Mouse (Mus musculus) liver, embryonic 11.5 days (tissue): Measurements from ENCODE around the gene C8b. TPM values are rescaled to one million over a fixed set of nuclear protein-coding genes. Genes with fewer than 3 reads are reported as not detected.
A peak's percentile ranks its signal among the peaks of the same experiment; 100 is the strongest.

ENCODE experiments used
- ATAC-seq: fragments of 200-750 bp; cut with Nextera tagmentation; replicated peaks from 2 replicates; pipeline ENCODE4 v1.8.0; 2017; ENCODE audit warnings: moderate number of reproducible peaks, mild to moderate bottlenecking, moderate TSS enrichment, moderate library complexity; ENCODE audit not compliant: low FRiP score
- DNase-seq: peaks from one replicate; pipeline ENCODE4 v3.0.0-alpha.2; 2017; ENCODE audit warnings: low spot score
- H3K27ac ChIP-seq: fragments of 300-500 bp; sonication (generic); 2 replicates; pipeline ENCODE4 v1.5.1; 2014; ENCODE audit warnings: mild to moderate bottlenecking, low read depth, low read length, control low read depth
- H3K27me3 ChIP-seq: fragments of 300-500 bp; sonication (generic); replicated peaks from 2 replicates; pipeline ENCODE4 v1.6.1; 2014; ENCODE audit warnings: low read length, mixed read lengths; ENCODE audit not compliant: control insufficient read depth, insufficient read depth
- H3K36me3 ChIP-seq: fragments of 300-500 bp; sonication (generic); 2 replicates; pipeline ENCODE4 v1.6.1; 2014; ENCODE audit warnings: mild to moderate bottlenecking, low read length, moderate library complexity, mixed read lengths; ENCODE audit not compliant: control insufficient read depth, insufficient read depth
- H3K4me1 ChIP-seq: fragments of 300-500 bp; sonication (generic); replicated peaks from 2 replicates; pipeline ENCODE4 v1.6.1; 2014; ENCODE audit warnings: low read length, mixed read lengths; ENCODE audit not compliant: control insufficient read depth, insufficient read depth
- H3K4me2 ChIP-seq: fragments of 300-500 bp; sonication (generic); 2 replicates; pipeline ENCODE4 v1.6.1; 2014; ENCODE audit warnings: mild to moderate bottlenecking, control low read depth, moderate library complexity
- H3K4me3 ChIP-seq: fragments of 300-500 bp; sonication (generic); 2 replicates; pipeline ENCODE4 v1.5.1; 2014; ENCODE audit warnings: low read depth, low read length, control low read depth
- H3K9ac ChIP-seq: fragments of 300-500 bp; sonication (generic); 2 replicates; pipeline ENCODE4 v1.6.1; 2014; ENCODE audit warnings: low read depth, low read length, control low read depth
- H3K9me3 ChIP-seq: fragments of 300-500 bp; sonication (generic); 2 replicates; pipeline ENCODE4 v1.6.1; 2016; ENCODE audit warnings: low read length, inconsistent platforms, mixed read lengths; ENCODE audit not compliant: control insufficient read depth
- WGBS: fragments of 180-500 bp; shearing (Covaris S2); extraction: QIAGEN DNeasy Blood & Tissue Kit; methylation state at CpG from one replicate; pipeline ENCODE4 v1.1.7; 2014; 5-methylcytosine and 5-hydroxymethylcytosine counted together
- polyA plus RNA-seq: library from polyadenylated mRNA; unstranded; fragments of >200 nt; fragmentation: Nextera tagmentation; extraction: Ambion mirVana; gene quantifications from 2 replicates; pipeline ENCODE4 v1.2.1, GENCODE M21; 2014

C8b gene
- polyA plus RNA-seq, 1 experiment from 2014 or later = 2.3 TPM

DNA sequence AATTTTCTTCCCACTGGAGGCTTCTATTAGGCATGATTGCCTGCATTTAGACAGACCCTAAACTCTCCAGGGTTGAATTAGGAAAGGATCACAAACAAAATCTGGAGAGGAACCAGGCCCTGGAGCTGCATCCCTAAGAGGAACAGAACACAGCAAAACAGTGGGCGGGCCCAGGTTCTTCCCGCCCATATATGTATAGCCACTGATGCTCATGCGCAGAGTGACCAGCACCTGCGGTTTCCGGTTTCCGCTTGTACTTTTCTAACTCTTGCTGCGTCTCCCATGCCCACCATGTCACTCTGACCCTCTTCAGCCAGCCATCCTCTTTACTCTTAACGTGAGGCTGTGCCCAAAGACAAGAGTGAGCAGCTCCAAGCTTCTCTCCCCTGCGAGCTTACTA lies 32.8 kb downstream of the C8b start:
- 79% methylated on average over 9 of the region's 9 CpGs for WGBS
- no peak for ATAC-seq
- H3K4me3 ChIP-seq = no peak overlapping the region
- no peak overlapping the region for H3K27ac ChIP-seq
- no peaks in the 10 kb centered on the region for H3K36me3 ChIP-seq
- DNase-seq = no peak
- no peaks in the 10 kb centered on the region for H3K27me3 ChIP-seq
- H3K9me3 ChIP-seq = no peaks in the 10 kb centered on the region
- no peak overlapping the region for H3K9ac ChIP-seq
- no peaks in the 10 kb centered on the region for H3K4me1 ChIP-seq
- H3K4me2 ChIP-seq = no peak overlapping the region

DNA sequence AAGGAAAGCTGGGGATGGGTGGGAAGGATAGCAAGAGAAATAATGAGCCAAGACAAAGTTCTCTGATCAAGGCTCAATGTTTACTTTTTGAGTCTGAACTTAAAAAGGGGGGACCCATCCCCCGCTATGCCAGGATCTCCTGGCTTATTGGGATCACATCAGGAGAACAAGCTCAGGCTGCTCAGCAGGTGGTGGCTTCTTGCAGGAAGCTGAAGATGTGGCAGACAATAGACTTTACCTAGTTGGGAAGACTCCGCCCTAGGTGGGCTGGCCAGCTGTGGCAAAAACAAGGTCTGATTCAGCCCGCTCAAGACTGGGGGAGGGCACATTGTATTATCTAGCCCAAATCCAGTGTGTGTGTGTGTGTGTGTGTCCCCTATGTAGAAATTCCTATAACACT lies 35.5 kb downstream of the C8b start:
- H3K36me3 ChIP-seq = no peaks in the 10 kb centered on the region
- DNase-seq (peak; percentile 10), ATAC-seq (no peak)
- H3K4me3 ChIP-seq = no peak overlapping the region
- H3K9me3 ChIP-seq = no peaks in the 10 kb centered on the region
- WGBS = 84% methylated on average over 3 of the region's 3 CpGs
- H3K4me1 ChIP-seq = no peaks in the 10 kb centered on the region
- no peaks in the 10 kb centered on the region for H3K27me3 ChIP-seq
- no peak overlapping the region for H3K4me2 ChIP-seq
- H3K9ac ChIP-seq = no peak overlapping the region
- H3K27ac ChIP-seq = no peak overlapping the region

DNA sequence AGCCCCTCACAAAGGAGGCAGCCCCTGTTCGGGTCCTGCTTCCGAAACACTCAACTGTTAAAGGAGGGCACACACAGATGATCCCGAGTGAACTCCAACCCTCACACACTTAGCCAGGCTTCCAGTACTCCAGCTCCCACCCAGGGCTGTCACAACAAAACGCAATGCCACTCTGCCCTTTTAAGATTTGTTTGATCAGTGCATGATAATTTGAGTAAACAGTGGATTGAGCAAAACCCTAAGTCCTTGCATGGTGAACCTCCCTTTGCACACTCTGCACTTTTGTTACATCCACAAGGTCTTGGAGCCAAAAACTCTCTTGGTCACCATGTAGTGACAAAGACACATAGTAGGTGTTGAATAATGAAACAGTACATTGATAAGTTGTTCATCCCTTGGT lies 38.0 kb downstream of the C8b start:
- H3K9ac ChIP-seq = no peak overlapping the region
- no peak overlapping the region for H3K4me3 ChIP-seq
- no peaks in the 10 kb centered on the region for H3K9me3 ChIP-seq
- WGBS = 79% methylated on average over 4 of the region's 4 CpGs
- H3K4me2 ChIP-seq = no peak overlapping the region
- DNase-seq = no peak
- H3K27me3 ChIP-seq = no peaks in the 10 kb centered on the region
- no peaks in the 10 kb centered on the region for H3K36me3 ChIP-seq
- H3K27ac ChIP-seq = no peak overlapping the region
- ATAC-seq = no peak
- H3K4me1 ChIP-seq = no peaks in the 10 kb centered on the region

DNA sequence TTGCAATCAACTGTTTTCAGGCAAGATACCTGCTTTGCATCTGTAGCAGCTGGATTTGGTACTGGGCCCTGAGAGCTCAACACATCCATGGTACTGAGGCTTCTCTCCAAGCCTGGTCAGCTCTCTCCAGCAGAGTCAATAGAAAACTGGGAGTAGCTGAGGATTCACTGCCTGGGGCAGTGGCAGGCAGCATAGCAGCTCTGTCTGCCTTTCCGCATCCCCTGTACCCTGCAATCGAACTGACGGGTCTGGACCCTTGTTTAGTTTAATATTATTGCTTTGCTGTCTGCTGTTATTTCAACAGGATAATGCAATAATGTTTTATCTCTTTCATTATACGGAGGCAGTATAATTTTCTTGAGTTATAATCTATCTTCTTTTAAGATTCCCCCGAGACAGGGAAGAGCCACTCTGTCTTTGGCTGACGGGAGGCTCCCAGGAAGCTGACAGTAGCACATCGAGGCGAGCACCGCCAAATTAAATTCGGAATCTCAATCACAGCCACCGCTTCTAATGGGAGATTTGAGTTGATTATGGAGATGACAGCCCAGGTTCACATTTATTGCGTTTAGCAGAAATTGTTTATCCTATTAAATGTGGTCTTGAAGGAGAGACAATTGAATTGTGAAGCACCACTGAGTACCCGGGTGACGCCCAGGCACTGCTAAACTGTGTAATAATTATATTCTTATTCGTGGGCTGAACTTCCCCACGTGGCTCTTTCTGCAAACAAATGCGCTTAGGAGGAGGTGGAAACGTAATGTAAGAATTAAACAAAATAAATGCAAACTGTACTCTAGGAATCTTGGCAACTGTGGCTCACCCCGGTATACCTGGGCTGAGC lies 39.5 kb downstream of the C8b start:
- no peak overlapping the region for H3K9ac ChIP-seq
- no peaks in the 10 kb centered on the region for H3K9me3 ChIP-seq
- H3K36me3 ChIP-seq = no peaks in the 10 kb centered on the region
- 85% methylated on average over 19 of the region's 19 CpGs for WGBS
- H3K27me3 ChIP-seq = no peaks in the 10 kb centered on the region
- H3K27ac ChIP-seq = no peak overlapping the region
- no peaks in the 10 kb centered on the region for H3K4me1 ChIP-seq
- H3K4me2 ChIP-seq = no peak overlapping the region
- H3K4me3 ChIP-seq = no peak overlapping the region
- DNase-seq (no peak), ATAC-seq (no peak)

DNA sequence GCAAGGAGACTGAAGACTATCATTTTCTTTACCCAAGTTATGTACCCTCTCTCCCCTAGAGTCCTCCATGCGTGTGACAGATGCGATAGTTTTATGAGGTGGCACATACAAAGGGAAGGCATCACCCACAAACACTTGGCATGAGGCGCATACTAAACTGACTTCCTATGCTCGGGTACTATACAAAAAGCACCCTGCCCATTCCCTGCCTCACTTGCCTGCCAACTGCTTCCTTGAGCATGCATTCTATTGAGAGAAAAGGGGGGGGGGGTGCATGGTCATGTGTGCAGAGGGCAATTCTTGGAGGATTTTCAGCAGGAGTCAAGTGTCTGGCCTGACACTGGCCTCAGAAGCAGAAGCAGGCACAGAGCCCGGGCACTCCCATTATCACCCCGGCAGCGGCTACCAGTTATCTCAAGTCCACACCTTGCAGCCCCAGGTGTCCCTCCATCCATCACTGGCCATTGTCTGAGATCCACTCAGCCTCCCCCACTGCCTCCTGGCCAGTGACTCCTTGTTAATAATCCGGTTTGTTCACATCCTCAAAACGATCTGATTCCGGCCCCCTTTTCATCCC lies 44.7 kb downstream of the C8b start:
- no peaks in the 10 kb centered on the region for H3K27me3 ChIP-seq
- WGBS = 55% methylated on average over 10 of the region's 10 CpGs
- H3K4me1 ChIP-seq = no peaks in the 10 kb centered on the region; the same call in 1 of the 2 replicates
- H3K9ac ChIP-seq = no peak overlapping the region
- DNase-seq (no peak), ATAC-seq (no peak)
- no peaks in the 10 kb centered on the region for H3K36me3 ChIP-seq
- no peaks in the 10 kb centered on the region for H3K9me3 ChIP-seq
- no peak overlapping the region for H3K4me2 ChIP-seq
- H3K4me3 ChIP-seq = no peak overlapping the region
- H3K27ac ChIP-seq = no peak overlapping the region

GRCm38 (mm10) chr4:104813617-104814016 lies 47.5 kb downstream of the C8b start:
- no peak for ATAC-seq
- DNase-seq = no peak

GRCm38 (mm10) chr4:104816519-104817232 lies 50.6 kb downstream of the C8b start:
- no peaks in the 10 kb centered on the region; the same call in 1 of the 2 replicates for H3K9me3 ChIP-seq
- DNase-seq = no peak
- no peak overlapping the region for H3K27ac ChIP-seq
- 70% methylated on average over 4 of the region's 4 CpGs for WGBS
- H3K27me3 ChIP-seq = no peaks in the 10 kb centered on the region
- H3K4me2 ChIP-seq = no peak overlapping the region
- peak; percentile 47; the same call in 1 of the 2 replicates for ATAC-seq
- H3K36me3 ChIP-seq = no peaks in the 10 kb centered on the region
- no peak overlapping the region for H3K4me3 ChIP-seq
- H3K9ac ChIP-seq = no peak overlapping the region
- H3K4me1 ChIP-seq = no peaks in the 10 kb centered on the region

More at GRCm38 (mm10) chr4:104813617-104814016, 47.5 kb downstream of the C8b start:
- H3K36me3 ChIP-seq = no peaks in the 10 kb centered on the region
- no peak overlapping the region for H3K4me2 ChIP-seq
- H3K9me3 ChIP-seq = no peaks in the 10 kb centered on the region; the same call in 1 of the 2 replicates
- WGBS = 69% methylated on average over 2 of the region's 2 CpGs
- H3K4me1 ChIP-seq = no peaks in the 10 kb centered on the region; the same call in 1 of the 2 replicates
- H3K9ac ChIP-seq = no peak overlapping the region
- H3K4me3 ChIP-seq = no peak overlapping the region
- no peaks in the 10 kb centered on the region for H3K27me3 ChIP-seq
- H3K27ac ChIP-seq = no peak overlapping the region

- Histone ChIP-seq H3K4me3 (no peak overlapping the region), H3K4me1 (no peaks in the 10 kb centered on the region), H3K9ac (no peak overlapping the region), H3K27ac (no peak overlapping the region), H3K9me3 (no peaks in the 10 kb centered on the region; the same call in 1 of the 2 replicates), H3K36me3 (no peaks in the 10 kb centered on the region; the same call in 1 of the 2 replicates), H3K27me3 (no peaks in the 10 kb centered on the region), H3K4me2 (no peak overlapping the region)
- WGBS = 49% methylated on average over 2 of the region's 2 CpGs
- DNase-seq (no peak), ATAC-seq (no peak)
Measured at GRCm38 (mm10) chr4:104817509-104817908, 51.4 kb downstream of the C8b start.
